Mouse (Mus musculus): ENCODE measurements at regions not wholly inside any gene's neighbourhood (a gene's known extent, or its start where the extent isn't known, plus 50 kb on each side); places are given as distances from the start of the nearest gene placed in this dataset.

GRCm38 (mm10) chr3:105375820-105376219 lies 76.3 kb upstream of the Kcnd3 start:
- no peak for DNase-seq (ENCODE audit: low spot score in 2 of 2)

DNA sequence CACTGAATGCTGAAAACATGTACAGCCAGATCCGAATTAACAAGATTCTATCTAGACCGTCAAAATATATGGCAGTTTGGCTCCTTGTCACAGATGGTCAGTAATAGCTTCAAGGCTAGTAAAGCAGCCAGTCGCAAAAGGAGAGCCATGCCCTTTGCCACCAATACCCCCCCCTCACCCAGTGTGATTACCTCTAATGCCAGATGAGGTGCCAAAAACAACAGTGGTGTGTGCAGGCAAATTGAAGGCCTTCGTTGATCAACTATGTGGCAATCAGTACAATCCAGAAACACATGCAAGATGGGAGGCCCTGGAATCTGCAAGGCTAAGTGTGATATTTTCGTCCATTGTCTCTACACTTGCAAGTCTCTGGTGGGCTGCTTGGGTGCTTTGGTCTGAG lies 75.8 kb upstream of the Kcnd3 start:
- DNase-seq (ENCODE audit: low spot score in 2 of 2): no peak

DNA sequence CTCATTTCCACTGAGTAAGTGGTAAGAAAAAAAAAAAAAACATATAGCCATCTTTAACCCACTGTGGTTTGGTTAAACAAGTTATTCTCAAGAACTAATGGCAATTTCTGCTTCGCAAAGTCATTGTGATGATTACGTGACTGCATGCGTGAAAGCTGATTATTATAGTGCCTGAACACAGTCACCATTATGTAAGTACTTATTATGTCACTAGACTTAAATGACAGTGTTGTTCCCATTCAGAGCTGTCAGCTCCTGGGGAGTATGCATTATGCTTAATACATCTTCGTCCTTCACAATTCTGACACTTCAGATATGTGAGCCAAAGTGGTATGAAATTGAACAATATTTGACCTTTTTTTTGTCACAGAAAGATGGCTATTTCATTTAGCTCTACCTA lies 71.3 kb upstream of the Kcnd3 start:
- no peak for DNase-seq (ENCODE audit: low spot score in 2 of 2)

DNA sequence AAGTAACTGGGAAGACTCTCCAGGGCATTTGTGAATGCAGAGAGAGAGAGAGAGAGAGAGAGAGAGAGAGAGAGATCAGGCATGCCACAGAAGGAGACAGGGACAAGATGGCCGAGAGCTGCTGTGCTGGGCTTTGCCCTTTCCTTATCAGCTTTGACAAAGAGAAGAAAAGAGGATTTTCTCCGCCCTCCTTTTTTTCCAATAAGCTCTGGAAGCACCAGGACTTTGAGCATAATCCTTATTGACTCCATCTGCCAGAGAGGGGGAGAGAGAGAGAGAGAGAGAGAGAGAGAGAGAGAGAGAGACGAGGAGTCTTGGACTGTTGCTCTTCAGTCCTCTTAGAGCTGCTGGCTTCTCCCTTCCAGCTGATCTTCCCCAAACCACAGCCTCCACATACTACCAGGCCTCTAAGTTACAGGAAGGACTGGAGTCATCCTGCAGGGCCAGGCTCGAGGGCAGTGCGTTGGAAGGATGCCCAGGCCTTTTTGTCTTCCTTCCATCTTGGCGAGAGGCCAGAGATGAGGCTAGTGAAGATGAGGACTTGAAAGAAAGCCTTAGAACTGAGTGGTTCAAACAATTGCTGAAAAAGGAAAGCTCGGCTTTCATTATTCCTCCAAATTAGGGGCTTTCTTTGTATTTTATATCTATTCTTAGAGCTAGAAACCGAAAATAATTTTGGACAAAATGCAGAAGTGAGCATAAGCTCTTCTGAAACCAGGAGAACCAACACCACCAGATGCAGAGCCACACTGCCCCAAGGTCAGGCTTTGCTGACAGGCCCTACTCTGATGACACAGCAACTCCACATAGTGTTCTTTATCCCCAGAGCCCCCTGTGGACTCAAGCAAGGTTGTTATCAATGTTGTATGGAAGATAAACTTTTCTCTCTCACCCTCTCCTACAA lies 59.3 kb upstream of the Kcnd3 start:
- DNase-seq (ENCODE audit: low spot score in 2 of 2): peak; percentile 13 to 49

Measured in urinary bladder, adult 18-20 months (tissue).